Mouse (Mus musculus) stomach, postnatal 0 days (tissue): ENCODE results near the gene Ankar. TPM values are rescaled to one million over a fixed set of nuclear protein-coding genes. Genes with fewer than 3 reads are reported as not detected.
A peak's percentile ranks its signal among the peaks of the same experiment; 100 is the strongest.

Experiments used
- ATAC-seq: fragments of 200-750 bp; cut with Nextera tagmentation; 2 replicates; pipeline ENCODE4 v1.8.0; 2017; ENCODE audit not compliant: low FRiP score, low TSS enrichment
- DNase-seq: peaks from one replicate; pipeline ENCODE4 v3.0.0-alpha.2; 2016; ENCODE audit warnings: low spot score
- H3K27ac ChIP-seq: fragments of 300-500 bp; sonication (generic); replicated peaks from 2 replicates; pipeline ENCODE4 v1.5.1; 2014; ENCODE audit warnings: mild to moderate bottlenecking, control low read depth
- H3K27me3 ChIP-seq: fragments of 300-500 bp; sonication (generic); 2 replicates; pipeline ENCODE4 v1.6.1; 2014; ENCODE audit warnings: low read length; ENCODE audit not compliant: control insufficient read depth, insufficient read depth
- H3K36me3 ChIP-seq: fragments of 300-500 bp; sonication (generic); 2 replicates; pipeline ENCODE4 v1.6.1; 2014; ENCODE audit warnings: low read length, mixed read lengths; ENCODE audit not compliant: control insufficient read depth, insufficient read depth
- H3K4me1 ChIP-seq: fragments of 300-500 bp; sonication (generic); replicated peaks from 2 replicates; pipeline ENCODE4 v1.6.1; 2014; ENCODE audit warnings: antibody characterized with exemption; ENCODE audit not compliant: control insufficient read depth, insufficient read depth
- H3K4me2 ChIP-seq: fragments of 300-500 bp; sonication (generic); replicated peaks from 2 replicates; pipeline ENCODE4 v1.6.1; 2014; ENCODE audit warnings: low read depth, mild to moderate bottlenecking, control low read depth, moderate library complexity
- H3K4me3 ChIP-seq: fragments of 300-500 bp; sonication (generic); 2 replicates; pipeline ENCODE4 v1.5.1; 2014; ENCODE audit warnings: low read depth, low read length, control low read depth
- H3K9ac ChIP-seq: fragments of 300-500 bp; sonication (generic); 2 replicates; pipeline ENCODE4 v1.6.1; 2014; ENCODE audit warnings: mild to moderate bottlenecking, low read length, control low read depth, mixed read lengths
- H3K9me3 ChIP-seq: fragments of 300-500 bp; sonication (generic); 2 replicates; pipeline ENCODE4 v1.6.1; 2016; ENCODE audit warnings: low read length; ENCODE audit not compliant: control insufficient read depth
- CTCF ChIP-seq: IDR thresholded peaks from 2 replicates; pipeline ENCODE4 v1.5.1; 2016; ENCODE audit warnings: antibody characterized with exemption, low read depth, mild to moderate bottlenecking, moderate library complexity
- EP300 ChIP-seq: optimal IDR thresholded peaks from 2 replicates; pipeline ENCODE3; 2016; ENCODE audit warnings: antibody characterized with exemption
- WGBS: fragments of 180-500 bp; shearing (Covaris S2); extraction: QIAGEN DNeasy Blood & Tissue Kit; methylation state at CpG from one replicate; pipeline ENCODE4 v1.1.7; 2014; 5-methylcytosine and 5-hydroxymethylcytosine counted together
- polyA plus RNA-seq: library from polyadenylated mRNA; unstranded; fragments of >200 nt; fragmentation: Nextera tagmentation; extraction: Ambion mirVana; gene quantifications from 2 replicates; pipeline ENCODE4 v1.2.1, GENCODE M21; 2015

Gene Ankar
- polyA plus RNA-seq, 1 experiment from 2014 or later = not detected

- 41% methylated on average over 49 of the region's 49 CpGs for WGBS
- TF ChIP-seq CTCF (no peak), EP300 (no peak)
- DNase-seq (peak; percentile 64), ATAC-seq (0 out of 2 replicates have a peak, but pooled peaks have one; percentile 45)
- Histone ChIP-seq H3K27me3 (no peaks in the 10 kb centered on the region), H3K9ac (no peak overlapping the region), H3K27ac (no peak overlapping the region), H3K4me1 (no peaks in the 10 kb centered on the region), H3K36me3 (no peaks in the 10 kb centered on the region), H3K4me2 (peak overlapping the region; percentile 38), H3K9me3 (no peaks in the 10 kb centered on the region), H3K4me3 (peak overlapping the region; percentile 20; the same call in 1 of the 2 replicates)
These were observed 59.5 kb downstream of the Ankar start for GRCm38 (mm10) chr1:72640658-72641410.

GRCm38 (mm10) chr1:72635221-72635620 is 65.2 kb downstream of the Ankar start:
- no peaks in the 10 kb centered on the region for H3K4me1 ChIP-seq
- no peak for TF ChIP-seq CTCF
- TF ChIP-seq EP300 = no peak
- ATAC-seq (no peak), DNase-seq (no peak)
- H3K4me2 ChIP-seq = no peak overlapping the region
- H3K36me3 ChIP-seq = 0 out of 2 replicates have a peak, but pooled peaks cover 3% of the 10 kb centered on the region
- no peaks in the 10 kb centered on the region for H3K27me3 ChIP-seq
- H3K4me3 ChIP-seq = no peak overlapping the region
- no peaks in the 10 kb centered on the region for H3K9me3 ChIP-seq
- H3K9ac ChIP-seq = no peak overlapping the region
- H3K27ac ChIP-seq = no peak overlapping the region
- WGBS = 52% methylated on average over 5 of the region's 5 CpGs

- H3K36me3 ChIP-seq = peaks cover 28% of the 10 kb centered on the region
- WGBS = 91% methylated on average over 6 of the region's 6 CpGs
These were observed 88.2 kb downstream of the Ankar start for GRCm38 (mm10) chr1:72612172-72612571.

GRCm38 (mm10) chr1:72609887-72610877 is 90.2 kb downstream of the Ankar start:
- H3K4me2 ChIP-seq = no peak overlapping the region
- no peak for ATAC-seq
- 77% methylated on average over 23 of the region's 23 CpGs for WGBS
- H3K4me3 ChIP-seq = no peak overlapping the region
- no peaks in the 10 kb centered on the region for H3K27me3 ChIP-seq
- TF ChIP-seq EP300 (no peak), CTCF (peak; percentile 54)
- no peak overlapping the region for H3K9ac ChIP-seq
- DNase-seq = no peak
- no peaks in the 10 kb centered on the region for H3K9me3 ChIP-seq
- H3K36me3 ChIP-seq = peaks cover 28% of the 10 kb centered on the region
- H3K4me1 ChIP-seq = no peaks in the 10 kb centered on the region
- H3K27ac ChIP-seq = no peak overlapping the region

More at GRCm38 (mm10) chr1:72612172-72612571, 88.2 kb downstream of the Ankar start:
- H3K9me3 ChIP-seq = no peaks in the 10 kb centered on the region
- no peak overlapping the region for H3K9ac ChIP-seq
- H3K27me3 ChIP-seq = no peaks in the 10 kb centered on the region
- ATAC-seq = no peak
- no peak for DNase-seq
- no peaks in the 10 kb centered on the region for H3K4me1 ChIP-seq
- TF ChIP-seq EP300 (no peak), CTCF (no peak)
- no peak overlapping the region for H3K4me3 ChIP-seq
- H3K27ac ChIP-seq = no peak overlapping the region
- H3K4me2 ChIP-seq = no peak overlapping the region

- Histone ChIP-seq H3K9me3 (no peaks in the 10 kb centered on the region), H3K4me3 (no peak overlapping the region), H3K4me2 (no peak overlapping the region), H3K4me1 (no peaks in the 10 kb centered on the region), H3K27ac (no peak overlapping the region), H3K9ac (no peak overlapping the region), H3K36me3 (peaks cover 22% of the 10 kb centered on the region), H3K27me3 (no peaks in the 10 kb centered on the region)
- 82% methylated on average over 10 of the region's 10 CpGs for WGBS
- ATAC-seq = no peak
- TF ChIP-seq CTCF = no peak
- no peak for TF ChIP-seq EP300
- DNase-seq = no peak
These were observed 91.2 kb downstream of the Ankar start for GRCm38 (mm10) chr1:72609129-72609528.
